Comparison of ENCODE assay signal across 21 mouse cellular contexts in genomic region chr17:90788040-90788439, GRCm38 (mm10).
DNase-seq lines count a peak whose midpoint lies in the region; ATAC-seq and TF ChIP-seq lines count a peak whose summit lies in the region.
"Had no signal": no experiment of that assay in that cellular context is flagged by ENCODE, and none has a peak within 500 bp of the region (broad histone marks: within the 10 kb centered on the region; RNA-seq: fewer than 3 reads in every experiment).

No protein-coding gene starts in this region.

- no peaks in the 10 kb centered on the region for H3K4me1 ChIP-seq in forebrain, embryonic 13.5 days
- no peaks in the 10 kb centered on the region for H3K4me1 ChIP-seq in forebrain, postnatal 0 days (ENCODE audit: insufficient read depth)
- peaks cover 9% of the 10 kb centered on the region for H3K4me1 ChIP-seq in forebrain, embryonic 15.5 days
- 0 out of 2 replicates have a peak, but pooled peaks cover 6% of the 10 kb centered on the region for H3K4me1 ChIP-seq in forebrain, embryonic 10.5 days
- no peaks in the 10 kb centered on the region for H3K4me1 ChIP-seq in midbrain, embryonic 12.5 days
- H3K4me1 ChIP-seq in midbrain, embryonic 16.5 days (ENCODE audit: control insufficient read depth, insufficient read depth, low read length) = no peaks in the 10 kb centered on the region
- H3K4me1 ChIP-seq: embryonic facial prominence, embryonic 10.5 days; embryonic facial prominence, embryonic 12.5 days had no signal

- peak; percentile 75; the same call in 1 of the 2 replicates for ATAC-seq in forebrain, embryonic 13.5 days
- ATAC-seq in forebrain, postnatal 0 days = no peak
- peak; percentile 57; the same call in 1 of the 2 replicates for ATAC-seq in forebrain, embryonic 15.5 days (replicated peaks)
- peak; percentile 45; the same call in 1 of the 2 replicates for ATAC-seq in midbrain, embryonic 12.5 days (ENCODE audit: low FRiP score, low read depth)
- no peak for ATAC-seq in midbrain, embryonic 16.5 days
- ATAC-seq: CD4-positive, CD25-positive, alpha-beta regulatory T cell, adult 4 months had no signal

- no peaks in the 10 kb centered on the region for H3K27me3 ChIP-seq in forebrain, embryonic 13.5 days
- H3K27me3 ChIP-seq in forebrain, postnatal 0 days (ENCODE audit: insufficient read depth, low read length) = no peaks in the 10 kb centered on the region
- H3K27me3 ChIP-seq in forebrain, embryonic 15.5 days = no peaks in the 10 kb centered on the region
- no peaks in the 10 kb centered on the region for H3K27me3 ChIP-seq in forebrain, embryonic 10.5 days (ENCODE audit: poor library complexity, severe bottlenecking)
- H3K27me3 ChIP-seq in midbrain, embryonic 12.5 days = no peaks in the 10 kb centered on the region
- H3K27me3 ChIP-seq in midbrain, embryonic 16.5 days (ENCODE audit: control insufficient read depth, insufficient read depth, low read depth, low read length) = no peaks in the 10 kb centered on the region
- H3K27me3 ChIP-seq: CH12.LX; embryonic facial prominence, embryonic 12.5 days had no signal

- no peaks in the 10 kb centered on the region for H3K36me3 ChIP-seq in forebrain, embryonic 13.5 days (ENCODE audit: poor library complexity, severe bottlenecking)
- no peaks in the 10 kb centered on the region for H3K36me3 ChIP-seq in forebrain, postnatal 0 days (ENCODE audit: insufficient read depth)
- no peaks in the 10 kb centered on the region for H3K36me3 ChIP-seq in forebrain, embryonic 15.5 days
- H3K36me3 ChIP-seq in forebrain, embryonic 10.5 days (replicated peaks) = no peaks in the 10 kb centered on the region
- no peaks in the 10 kb centered on the region for H3K36me3 ChIP-seq in midbrain, embryonic 12.5 days
- no peaks in the 10 kb centered on the region for H3K36me3 ChIP-seq in midbrain, embryonic 16.5 days (ENCODE audit: control insufficient read depth, insufficient read depth, low read length)
- H3K36me3 ChIP-seq: embryonic facial prominence, embryonic 10.5 days; embryonic facial prominence, embryonic 12.5 days had no signal

- H3K9ac ChIP-seq in forebrain, embryonic 13.5 days = no peak overlapping the region
- H3K9ac ChIP-seq in forebrain, postnatal 0 days = no peak overlapping the region
- H3K9ac ChIP-seq in forebrain, embryonic 15.5 days (replicated peaks) = no peak overlapping the region
- no peak overlapping the region for H3K9ac ChIP-seq in midbrain, embryonic 12.5 days (replicated peaks)
- no peak overlapping the region for H3K9ac ChIP-seq in midbrain, embryonic 16.5 days (ENCODE audit: low read depth, low read length)
- H3K9ac ChIP-seq: embryonic facial prominence, embryonic 12.5 days had no signal

- 33% methylated on average over 1 of the region's 1 CpGs for WGBS in forebrain, embryonic 13.5 days
- 9% methylated on average over 1 of the region's 1 CpGs for WGBS in forebrain, postnatal 0 days
- WGBS in forebrain, embryonic 15.5 days = 16% methylated on average over 1 of the region's 1 CpGs
- WGBS in forebrain, embryonic 10.5 days = 71% methylated on average over 1 of the region's 1 CpGs
- WGBS in midbrain, embryonic 12.5 days = 45% methylated on average over 1 of the region's 1 CpGs
- WGBS in midbrain, embryonic 16.5 days = 20% methylated on average over 1 of the region's 1 CpGs

- no peak for TF ChIP-seq CTCF in forebrain, postnatal 0 days (IDR thresholded peaks at IDR 0.05; ENCODE audit: low read depth)

- H3K4me2 ChIP-seq in forebrain, embryonic 13.5 days = no peak overlapping the region
- no peak overlapping the region for H3K4me2 ChIP-seq in forebrain, postnatal 0 days (ENCODE audit: low read depth)
- H3K4me2 ChIP-seq in forebrain, embryonic 15.5 days (replicated peaks) = no peak overlapping the region
- no peak overlapping the region for H3K4me2 ChIP-seq in midbrain, embryonic 12.5 days (replicated peaks)
- H3K4me2 ChIP-seq in midbrain, embryonic 16.5 days (ENCODE audit: low read length) = no peak overlapping the region
- H3K4me2 ChIP-seq: embryonic facial prominence, embryonic 12.5 days had no signal

- no peaks in the 10 kb centered on the region for H3K9me3 ChIP-seq in forebrain, embryonic 13.5 days (replicated peaks)
- no peaks in the 10 kb centered on the region for H3K9me3 ChIP-seq in forebrain, postnatal 0 days (ENCODE audit: low read length)
- H3K9me3 ChIP-seq in forebrain, embryonic 15.5 days = no peaks in the 10 kb centered on the region
- H3K9me3 ChIP-seq in forebrain, embryonic 10.5 days = no peaks in the 10 kb centered on the region
- H3K9me3 ChIP-seq in midbrain, embryonic 12.5 days = no peaks in the 10 kb centered on the region
- no peaks in the 10 kb centered on the region for H3K9me3 ChIP-seq in midbrain, embryonic 16.5 days (replicated peaks; ENCODE audit: control insufficient read depth, low read length, poor library complexity, severe bottlenecking)
- H3K9me3 ChIP-seq: embryonic facial prominence, embryonic 10.5 days; embryonic facial prominence, embryonic 12.5 days had no signal

- no peak overlapping the region for H3K4me3 ChIP-seq in forebrain, embryonic 13.5 days
- H3K4me3 ChIP-seq in forebrain, postnatal 0 days (ENCODE audit: low read depth, low read length) = no peak overlapping the region
- H3K4me3 ChIP-seq in forebrain, embryonic 15.5 days = no peak overlapping the region
- no peak overlapping the region for H3K4me3 ChIP-seq in forebrain, embryonic 10.5 days
- H3K4me3 ChIP-seq in midbrain, embryonic 12.5 days = no peak overlapping the region
- H3K4me3 ChIP-seq in midbrain, embryonic 16.5 days (ENCODE audit: low read depth, low read length) = no peak overlapping the region
- H3K4me3 ChIP-seq: embryonic facial prominence, embryonic 10.5 days; embryonic facial prominence, embryonic 12.5 days had no signal

- DNase-seq in forebrain, postnatal 0 days = no peak
- no peak for DNase-seq in forebrain, embryonic 10.5 days (ENCODE audit: extremely low spot score, low spot score)
- DNase-seq in ZHBTc4 (ENCODE audit: low read depth, low spot score) = peak; percentile 59
- no peak for DNase-seq in cerebellum, adult 11 months
- DNase-seq: adrenal gland, adult 2 months; adrenal gland, postnatal 10 days; adrenal gland, postnatal 25 days; B cell, adult 2 months; cerebellum, adult 11-12 months; cerebellum, adult 2 months; cerebellum, adult 9-10 months; cerebellum, postnatal 10 days; cerebellum, postnatal 25 days had no signal

- H3K27ac ChIP-seq in forebrain, embryonic 13.5 days = no peak overlapping the region
- H3K27ac ChIP-seq in forebrain, postnatal 0 days (ENCODE audit: low read depth, low read length) = no peak overlapping the region
- no peak overlapping the region for H3K27ac ChIP-seq in forebrain, embryonic 15.5 days (replicated peaks)
- no peak overlapping the region for H3K27ac ChIP-seq in forebrain, embryonic 10.5 days
- H3K27ac ChIP-seq in midbrain, embryonic 12.5 days (replicated peaks) = no peak overlapping the region
- no peak overlapping the region for H3K27ac ChIP-seq in midbrain, embryonic 16.5 days (ENCODE audit: low read length)
- H3K27ac ChIP-seq: embryonic facial prominence, embryonic 10.5 days; embryonic facial prominence, embryonic 12.5 days had no signal

Comparison
In these comparisons a context has a peak if more than half of its experiments do, and no peak if none do; other contexts are left out.
1. ATAC-seq: peak in forebrain, embryonic 13.5 days (single experiment), forebrain, embryonic 15.5 days (single experiment) and midbrain, embryonic 12.5 days (single experiment); none in forebrain, postnatal 0 days (single experiment) and midbrain, embryonic 16.5 days (single experiment).